Mouse (Mus musculus) right cerebral cortex, postnatal 14 days (tissue): Measurements from ENCODE around the gene Inpp4b.
"Not testable (repeated sequence)": the region's sequence is repeated elsewhere in the genome, so short reads cannot be mapped to it uniquely, and the experiment has no call there.

ENCODE experiments used
- DNase-seq: peaks from one replicate; pipeline ENCODE4 v3.0.0; 2022

Inpp4b gene

DNA sequence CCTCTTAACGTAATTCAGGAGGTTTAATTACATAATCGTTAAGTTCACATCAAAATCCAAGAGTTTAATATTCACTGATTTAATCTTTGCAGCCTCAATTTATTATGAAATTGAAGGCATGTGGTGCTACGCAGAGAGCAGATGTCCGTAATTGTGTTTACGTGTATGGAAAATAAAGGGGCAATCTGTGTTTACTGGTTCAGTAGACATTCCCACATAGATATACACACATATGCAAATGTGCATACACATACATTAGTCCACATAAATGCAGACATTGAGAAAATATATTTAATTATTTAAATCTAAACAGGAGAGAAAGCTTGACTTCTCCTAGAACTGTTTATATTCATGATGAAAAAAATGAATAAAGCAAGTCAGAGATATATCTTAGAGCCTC, 675.4 kb downstream of the Inpp4b start:
- no peak for DNase-seq

DNA sequence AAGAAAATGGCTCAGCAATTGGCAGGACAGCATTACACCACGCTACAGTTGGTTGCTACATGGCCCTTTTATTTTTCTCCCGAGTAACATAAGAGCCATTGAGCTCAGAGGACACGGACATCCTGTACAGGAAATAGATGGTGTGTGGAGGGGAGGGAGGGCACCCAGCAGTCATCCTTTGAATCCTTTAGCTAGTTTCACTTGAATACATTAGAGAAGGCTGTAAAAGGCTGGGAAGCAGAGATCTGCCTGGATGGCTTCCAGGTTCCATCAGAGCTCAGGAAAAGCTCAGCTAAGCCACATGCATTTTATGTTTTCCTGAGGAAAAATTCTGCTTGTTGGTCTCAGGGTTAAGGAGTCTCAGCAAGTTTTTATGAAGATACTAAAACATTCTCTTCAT, 685.0 kb downstream of the Inpp4b start:
- DNase-seq = peak; percentile 5

DNA sequence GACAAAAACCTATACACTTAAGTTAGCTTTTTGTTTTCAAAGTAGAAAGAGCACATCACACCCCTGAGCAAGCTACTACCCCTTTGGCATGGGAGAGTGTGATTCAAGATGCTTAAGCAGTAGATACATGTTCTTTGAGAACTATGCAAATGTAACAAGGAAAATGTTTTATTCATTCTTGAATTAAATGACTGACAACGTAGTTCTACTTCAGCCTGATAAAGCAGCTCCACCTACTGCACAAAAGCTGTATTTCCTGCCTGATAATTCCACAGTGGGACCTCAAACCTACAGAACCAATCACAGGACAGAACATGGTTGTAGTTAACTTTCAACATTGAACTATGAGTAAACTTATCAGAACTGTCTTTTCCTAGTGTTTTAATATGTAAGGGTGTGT, 686.5 kb downstream of the Inpp4b start:
- DNase-seq = peak; percentile 9

DNA sequence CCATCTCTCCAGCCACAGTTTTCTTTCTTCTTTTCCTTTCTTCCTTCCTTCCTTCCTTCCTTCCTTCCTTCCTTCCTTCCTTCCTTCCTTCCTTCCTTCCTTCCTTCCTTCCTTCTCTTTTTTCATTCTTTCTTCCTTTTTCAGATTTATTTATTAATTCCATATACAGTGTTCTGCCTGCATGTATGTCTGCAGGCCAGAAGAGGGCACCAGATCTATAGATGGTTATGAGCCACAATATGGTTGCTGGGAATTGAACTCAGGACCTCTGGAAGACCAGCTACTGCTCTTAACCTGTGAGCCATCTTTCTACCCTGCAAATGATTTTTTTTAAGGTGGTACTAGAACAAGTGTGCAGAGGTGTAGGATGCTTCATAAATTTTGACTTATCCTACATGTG, 689.7 kb downstream of the Inpp4b start:
- DNase-seq = not testable (repeated sequence)

DNA sequence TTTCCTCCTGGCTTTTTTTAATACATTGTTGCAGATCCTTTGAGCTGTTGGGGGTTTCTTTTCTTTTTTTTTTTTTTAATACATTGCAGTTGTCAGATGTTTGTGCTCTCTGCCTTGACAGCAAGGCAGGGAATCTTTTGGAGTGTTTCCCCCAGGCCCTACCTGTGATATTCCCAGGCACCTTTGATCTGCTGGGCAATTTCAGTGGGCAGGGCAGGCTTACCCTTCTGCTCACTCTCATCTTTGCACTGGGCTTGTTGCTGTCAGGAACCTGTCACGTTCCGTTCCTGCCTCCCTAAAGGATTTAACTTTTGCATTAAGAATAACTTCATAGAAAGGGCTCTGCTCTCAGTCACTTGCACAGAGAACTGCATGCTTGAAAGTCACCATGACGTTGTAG, 711.7 kb downstream of the Inpp4b start:
- DNase-seq = no peak

DNA sequence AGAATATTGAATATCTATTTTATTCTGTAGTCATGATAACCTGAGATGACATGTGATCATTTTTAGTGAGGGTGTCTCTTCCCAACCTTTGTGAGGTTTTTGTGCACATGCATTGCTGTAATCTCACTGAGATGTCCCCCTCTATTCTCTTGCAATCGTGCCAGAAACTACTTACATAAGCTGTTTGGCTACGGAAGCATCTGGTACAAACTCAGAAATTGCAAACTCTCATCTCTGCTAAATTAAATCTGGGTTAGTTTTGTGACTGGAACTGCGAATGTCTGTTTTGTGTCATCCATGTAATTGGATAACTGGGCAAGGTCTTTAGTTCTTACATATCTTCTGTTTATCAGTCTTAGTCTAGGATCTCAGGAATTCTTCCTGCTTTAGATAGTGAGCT, 725.3 kb downstream of the Inpp4b start:
- no peak for DNase-seq

DNA sequence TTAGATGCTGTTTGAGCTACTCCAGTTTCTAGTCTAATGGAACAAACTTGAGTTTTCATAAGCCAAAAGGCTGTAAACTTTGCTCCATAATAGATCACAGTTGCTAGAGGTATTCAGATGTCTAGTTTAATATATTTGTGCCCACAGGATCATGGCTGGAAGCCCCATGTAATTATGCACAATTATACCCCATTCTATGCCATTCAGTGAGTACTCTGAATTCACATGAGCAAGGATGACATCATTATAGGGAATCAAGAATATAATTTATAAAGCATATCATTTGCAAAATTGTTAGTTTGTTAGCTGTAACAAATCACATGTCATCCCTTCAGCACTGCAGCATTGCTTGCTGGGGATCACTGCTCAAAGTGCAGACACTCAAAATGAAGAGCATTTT, 736.9 kb downstream of the Inpp4b start:
- no peak for DNase-seq

DNA sequence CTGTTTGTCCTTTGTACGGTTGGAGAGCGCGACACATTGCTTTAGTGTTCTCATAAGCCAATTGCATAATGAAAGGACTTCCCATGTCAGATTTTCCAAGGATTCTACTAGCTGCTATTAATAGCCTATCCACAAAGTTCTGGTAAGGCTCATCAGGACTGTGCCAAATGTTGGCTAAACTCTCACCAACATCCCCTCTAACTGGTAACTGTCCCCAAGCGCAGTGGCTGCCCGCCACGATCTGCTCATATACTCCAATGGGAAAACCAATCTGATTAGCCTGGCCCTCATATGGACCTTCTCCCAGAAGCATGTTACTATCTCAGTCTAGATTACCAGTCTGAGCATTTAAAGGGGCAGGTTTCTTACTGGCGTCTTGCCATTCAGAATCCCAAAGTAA, 744.3 kb downstream of the Inpp4b start:
- not testable (repeated sequence) for DNase-seq

DNA sequence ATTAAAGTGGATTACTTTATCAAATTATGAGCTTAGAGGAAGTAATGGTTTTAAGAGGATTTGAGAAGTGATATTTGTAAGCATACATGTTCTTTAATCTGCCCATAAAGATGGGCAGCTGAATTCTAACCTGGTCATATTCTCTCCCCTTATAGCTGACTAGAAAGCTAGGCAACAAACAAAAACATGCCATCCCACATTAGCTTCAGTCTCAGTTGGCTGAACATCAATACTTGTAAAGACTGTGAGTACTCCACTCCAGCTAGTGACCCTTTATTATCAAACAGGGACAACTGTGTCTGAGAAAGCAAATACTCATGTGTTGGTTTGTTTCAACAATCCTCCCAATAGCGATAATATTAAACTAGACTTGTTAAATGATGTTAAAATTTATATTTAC, 748.5 kb downstream of the Inpp4b start:
- DNase-seq = no peak

DNA sequence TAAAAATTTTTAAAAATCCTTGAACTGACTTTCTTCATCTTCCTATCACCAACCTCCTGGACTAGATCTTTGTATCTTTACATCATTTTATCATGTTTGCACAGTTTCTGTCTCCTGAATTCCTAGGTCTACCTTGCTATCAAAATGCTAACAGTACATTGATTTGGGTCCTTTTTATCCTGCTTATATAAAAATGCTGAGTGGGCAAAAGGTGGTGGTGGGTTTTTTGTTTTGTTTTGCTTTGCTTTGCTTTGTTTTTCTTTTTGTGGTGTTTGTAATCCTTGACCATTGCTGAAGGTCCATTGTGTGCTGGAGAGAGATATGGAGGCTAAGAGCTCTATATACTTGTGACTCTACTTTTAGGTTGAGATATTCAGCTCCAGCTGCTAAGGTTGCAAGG, 750.9 kb downstream of the Inpp4b start:
- no peak for DNase-seq

DNA sequence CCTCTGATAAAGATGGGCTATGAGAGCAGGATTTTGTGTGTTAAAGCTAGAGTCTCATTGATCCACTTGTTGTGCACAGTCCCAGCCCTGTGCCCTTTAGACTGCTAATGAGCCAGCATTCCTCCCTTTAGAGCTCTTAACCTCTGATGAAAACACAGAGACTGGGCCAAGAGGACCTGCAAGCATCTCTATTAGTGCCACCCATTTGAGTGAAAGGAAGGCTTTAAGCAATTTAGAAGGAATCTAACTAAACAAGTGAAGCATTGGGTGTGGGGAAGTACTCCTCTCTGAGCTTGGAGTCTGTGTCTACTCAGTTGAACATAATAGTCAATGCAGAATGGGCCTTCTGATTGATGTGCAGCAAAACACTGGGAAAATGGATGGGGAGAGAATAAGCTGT, 762.2 kb downstream of the Inpp4b start:
- no peak for DNase-seq

DNA sequence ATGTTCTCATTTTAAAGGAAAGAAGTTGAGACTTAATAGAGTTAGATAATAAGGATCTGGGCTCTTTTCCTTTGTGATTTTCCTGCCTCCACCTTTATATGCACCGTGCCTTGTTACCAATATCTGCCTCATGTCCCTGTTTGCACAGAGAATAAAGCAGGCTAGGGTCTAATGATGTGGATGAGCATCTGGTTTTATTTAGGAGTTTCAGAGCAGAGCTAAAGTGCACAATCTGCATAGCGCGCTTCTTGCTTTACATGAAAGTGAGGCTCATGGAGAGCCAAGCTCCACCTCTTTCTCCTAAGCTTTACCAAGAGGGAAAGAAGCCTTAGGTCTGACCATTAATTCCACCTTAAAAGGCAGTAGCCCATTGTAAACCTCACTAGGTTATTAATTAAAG, 763.8 kb downstream of the Inpp4b start:
- DNase-seq = no peak

DNA sequence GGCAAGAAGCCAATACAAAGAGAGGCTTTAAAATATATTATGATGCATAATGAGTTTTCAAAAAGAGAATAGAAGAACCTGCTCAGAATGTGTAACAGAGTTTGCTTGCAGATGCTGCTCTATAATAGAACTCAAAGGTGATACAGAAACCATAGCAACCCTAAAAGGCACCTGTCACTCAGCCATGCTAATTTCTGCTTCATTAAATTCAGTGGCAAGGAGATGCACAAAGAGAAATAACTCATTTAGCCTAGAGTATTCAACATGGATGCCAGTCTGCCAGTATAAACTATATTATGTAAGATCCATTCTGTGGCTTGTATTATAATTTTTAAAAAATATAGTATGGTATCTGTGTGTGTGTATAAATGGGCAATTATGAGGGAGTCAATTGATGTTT, 807.9 kb downstream of the Inpp4b start:
- DNase-seq = no peak

DNA sequence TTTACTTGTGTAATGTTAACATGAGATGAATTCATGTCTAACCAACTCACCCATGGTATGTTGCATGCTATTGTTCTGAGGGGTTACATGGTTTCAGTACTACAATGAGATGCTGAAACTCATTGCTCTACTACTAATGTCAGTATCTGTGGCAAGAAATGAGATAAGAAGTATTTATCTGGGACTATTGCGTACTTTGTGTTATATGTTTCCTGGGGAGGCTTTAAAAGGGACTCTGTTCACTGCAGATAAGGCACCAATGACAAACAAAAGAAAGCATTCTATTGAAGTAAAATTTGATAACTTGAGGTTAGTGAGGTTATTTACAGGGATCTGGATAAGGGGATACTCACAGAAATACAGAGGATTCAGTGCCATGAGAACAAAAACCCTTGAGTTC, 815.6 kb downstream of the Inpp4b start:
- DNase-seq = no peak
